Mouse (Mus musculus): Measurements from ENCODE around the gene Gm38392.

Gene Gm38392

DNA sequence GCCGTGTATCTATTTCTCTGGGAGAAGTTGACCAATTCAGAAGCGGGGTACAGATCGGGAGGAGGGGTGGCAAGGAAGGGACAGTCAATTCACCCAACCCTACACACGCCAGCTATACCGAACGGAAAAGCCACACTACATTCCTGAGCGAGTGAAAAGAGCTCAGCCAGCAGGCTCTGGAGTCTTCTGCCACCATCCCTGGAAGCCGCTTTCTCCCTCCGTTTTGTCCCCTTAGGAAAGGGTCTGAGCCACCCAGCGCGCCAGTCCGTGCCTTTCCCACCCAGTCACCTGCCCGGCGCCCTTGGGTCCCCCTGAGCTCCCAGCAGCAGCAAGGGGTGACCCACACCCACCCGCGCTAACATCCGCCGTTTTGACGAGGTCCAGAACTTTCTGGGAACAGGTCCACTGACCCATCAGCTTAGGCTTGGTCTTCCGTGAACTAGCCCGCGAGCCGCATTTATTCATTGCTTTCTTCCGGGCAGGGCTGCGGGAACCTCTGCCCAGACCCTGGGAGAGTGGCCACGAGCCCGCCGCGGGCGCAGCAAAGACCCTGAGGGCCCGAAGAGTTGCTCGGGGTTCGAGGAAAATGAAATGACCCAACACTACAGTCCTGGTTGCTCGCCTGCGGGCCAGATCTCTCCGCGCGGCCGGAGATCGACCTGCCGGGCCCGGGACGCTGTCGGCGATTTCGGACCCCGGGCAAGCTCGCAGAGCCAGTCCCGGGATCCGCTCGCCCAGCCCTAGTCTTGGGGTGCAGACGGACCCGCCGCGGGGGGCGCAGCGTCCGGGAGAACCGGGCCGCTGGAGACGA lies 86.6 kb downstream of the Gm38392 start:
- no peak for DNase-seq (ENCODE audit: low read depth, low spot score)

DNA sequence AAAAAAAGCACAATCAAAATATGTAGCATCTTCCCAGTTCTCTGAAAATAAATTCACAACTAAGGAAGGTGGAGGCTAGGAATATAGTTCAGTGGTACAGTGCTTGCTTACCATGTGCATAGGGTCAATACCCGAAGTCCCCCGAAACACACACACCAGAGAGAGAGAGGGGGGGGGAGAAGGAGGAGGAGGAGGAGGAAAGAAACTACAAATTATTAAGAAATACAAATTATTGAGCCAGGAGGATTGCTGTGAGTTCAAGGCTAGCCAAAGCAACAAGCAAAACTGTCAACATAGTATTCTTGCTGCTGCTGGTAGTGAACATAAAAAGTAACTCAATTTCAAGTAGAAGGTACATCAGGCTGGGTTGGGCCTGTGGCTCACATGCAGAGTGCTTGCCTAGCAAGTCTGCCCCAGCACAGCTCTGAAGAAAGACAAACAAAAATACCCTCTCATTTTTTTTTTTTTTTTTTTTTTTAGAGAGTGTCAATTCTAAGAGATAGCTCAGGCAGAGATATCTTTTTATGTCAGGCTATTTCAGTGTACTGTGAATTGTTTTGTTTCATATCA lies 87.4 kb downstream of the Gm38392 start:
- DNase-seq (ENCODE audit: low read depth, low spot score), result no peak

DNA sequence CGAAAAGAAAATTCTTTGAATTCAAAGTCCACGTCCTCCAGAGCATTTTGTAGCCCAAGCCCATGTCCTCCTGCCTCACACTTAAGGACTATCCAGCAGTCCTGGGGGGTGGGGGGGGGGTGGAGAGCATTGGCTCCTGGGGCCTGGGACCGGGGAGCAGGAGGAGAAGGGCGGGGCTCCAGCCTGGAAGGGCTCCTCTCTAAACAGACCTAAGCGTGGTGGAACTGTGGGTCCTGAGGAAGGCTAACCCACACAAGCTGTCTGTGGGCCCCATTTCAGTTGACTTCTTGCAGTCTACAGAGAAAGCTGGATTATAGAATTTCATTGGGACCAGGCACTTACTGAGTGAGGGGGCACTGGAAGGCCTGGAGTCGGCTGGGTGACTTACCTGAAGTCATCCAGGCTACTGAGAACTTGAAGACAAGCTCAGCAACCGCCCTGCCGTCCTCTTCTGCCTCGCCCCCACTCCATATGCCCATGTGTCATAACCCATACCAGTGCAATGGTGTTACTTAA lies 88.4 kb downstream of the Gm38392 start:
- no peak for DNase-seq (ENCODE audit: low read depth, low spot score)

DNA sequence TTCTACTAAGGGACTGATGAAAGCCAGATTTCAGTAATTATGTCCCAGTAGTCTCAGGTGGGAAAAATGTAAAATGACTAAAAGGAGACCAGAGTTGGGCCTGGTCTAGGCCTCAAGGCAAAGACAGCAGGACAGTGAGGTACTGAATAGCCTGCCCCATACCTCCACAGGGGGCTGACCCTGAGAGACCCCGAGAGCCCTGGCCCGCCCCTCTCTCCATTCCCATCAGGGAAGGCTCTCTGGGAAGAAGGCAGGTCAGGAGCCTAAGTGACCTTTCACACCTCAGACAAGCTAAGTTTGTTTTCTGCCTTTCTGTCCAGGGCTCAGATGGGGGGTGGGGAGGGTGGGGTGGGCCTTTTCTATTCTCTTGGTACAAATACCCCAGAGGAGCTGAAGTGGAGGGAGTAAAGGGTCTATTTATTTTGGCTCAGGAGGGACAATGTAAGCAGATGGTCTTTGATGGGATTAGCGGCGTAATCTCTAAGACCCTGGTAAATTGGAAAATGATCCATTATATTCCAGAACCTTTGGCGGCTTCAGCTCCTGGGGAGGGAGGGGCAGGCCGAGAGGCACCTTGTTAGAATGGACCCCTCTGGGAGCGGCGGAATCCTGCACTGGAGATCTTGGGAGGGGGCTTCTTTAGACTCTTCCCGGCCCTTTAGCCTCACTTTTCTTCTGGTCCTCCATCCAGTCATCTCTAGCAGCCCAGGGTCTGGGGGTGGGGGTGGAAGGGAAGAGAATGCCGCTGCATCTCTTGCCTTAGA lies 89.1 kb downstream of the Gm38392 start:
- DNase-seq (ENCODE audit: low read depth, low spot score), result no peak

Data from embryo, embryonic 11.5 days (tissue).